Mouse (Mus musculus): ENCODE data around the gene Fam89b.

GRCm38 (mm10) chr19:5685861-5686260 lies 43.6 kb downstream of the Fam89b start:
- TF ChIP-seq CTCF (IDR thresholded peaks at IDR 0.05; ENCODE audit: low read depth, low read length), result no peak
- TF ChIP-seq POLR2A (IDR thresholded peaks at IDR 0.05; ENCODE audit: extremely low read depth, insufficient read depth, low read length), result no peak

Measured in liver, adult 2 months (tissue).